Mouse (Mus musculus): ENCODE data around the gene Pald1. TPM values are rescaled to one million over a fixed set of nuclear protein-coding genes. Genes with fewer than 3 reads are reported as not detected.
A peak's percentile ranks its signal among the peaks of the same experiment; 100 is the strongest.

Gene Pald1
- polyA plus RNA-seq, 1 experiment: 22.9 TPM

- no peak overlapping the region for H3K4me3 ChIP-seq (ENCODE audit: insufficient read depth, low read depth, low read length)
- H3K27ac ChIP-seq (replicated peaks; ENCODE audit: low read depth, low read length): peak overlapping the region; percentile 96
- H3K4me1 ChIP-seq (ENCODE audit: control insufficient read depth, insufficient read depth, insufficient read length, low read length): peaks cover 82% of the 10 kb centered on the region
Measured at GRCm38 (mm10) chr10:61369755-61370154, 13.6 kb downstream of the Pald1 start.

GRCm38 (mm10) chr10:61365902-61366301 lies 17.4 kb downstream of the Pald1 start:
- H3K4me3 ChIP-seq (ENCODE audit: insufficient read depth, low read depth, low read length): no peak overlapping the region
- H3K4me1 ChIP-seq (ENCODE audit: control insufficient read depth, insufficient read depth, insufficient read length, low read length): peaks cover 62% of the 10 kb centered on the region
- H3K27ac ChIP-seq (replicated peaks; ENCODE audit: low read depth, low read length): peak overlapping the region; percentile 77

GRCm38 (mm10) chr10:61364431-61364830 lies 18.9 kb downstream of the Pald1 start:
- no peak overlapping the region for H3K27ac ChIP-seq (replicated peaks; ENCODE audit: low read depth, low read length)
- H3K4me1 ChIP-seq (ENCODE audit: control insufficient read depth, insufficient read depth, insufficient read length, low read length): peaks cover 57% of the 10 kb centered on the region
- H3K4me3 ChIP-seq (ENCODE audit: insufficient read depth, low read depth, low read length): no peak overlapping the region

GRCm38 (mm10) chr10:61362992-61363391 lies 20.3 kb downstream of the Pald1 start:
- Histone ChIP-seq H3K4me1 (ENCODE audit: control insufficient read depth, insufficient read depth, insufficient read length, low read length) (peaks cover 48% of the 10 kb centered on the region), H3K4me3 (ENCODE audit: insufficient read depth, low read depth, low read length) (no peak overlapping the region), H3K27ac (replicated peaks; ENCODE audit: low read depth, low read length) (peak overlapping the region; percentile 53)

GRCm38 (mm10) chr10:61362483-61362882 lies 20.8 kb downstream of the Pald1 start:
- no peak overlapping the region for H3K4me3 ChIP-seq (ENCODE audit: insufficient read depth, low read depth, low read length)

GRCm38 (mm10) chr10:61360667-61361066 lies 22.7 kb downstream of the Pald1 start:
- Histone ChIP-seq H3K4me1 (ENCODE audit: control insufficient read depth, insufficient read depth, insufficient read length, low read length) (peaks cover 38% of the 10 kb centered on the region), H3K4me3 (ENCODE audit: insufficient read depth, low read depth, low read length) (no peak overlapping the region), H3K27ac (replicated peaks; ENCODE audit: low read depth, low read length) (peak overlapping the region; percentile 59)

More at GRCm38 (mm10) chr10:61362483-61362882, 20.8 kb downstream of the Pald1 start:
- H3K4me1 ChIP-seq (ENCODE audit: control insufficient read depth, insufficient read depth, insufficient read length, low read length): peaks cover 47% of the 10 kb centered on the region
- peak overlapping the region; percentile 53 for H3K27ac ChIP-seq (replicated peaks; ENCODE audit: low read depth, low read length)

- H3K4me1 ChIP-seq (ENCODE audit: control insufficient read depth, insufficient read depth, insufficient read length, low read length): peaks cover 35% of the 10 kb centered on the region
- peak overlapping the region; percentile 55 for H3K27ac ChIP-seq (replicated peaks; ENCODE audit: low read depth, low read length)
- no peak overlapping the region for H3K4me3 ChIP-seq (ENCODE audit: insufficient read depth, low read depth, low read length)
Measured at GRCm38 (mm10) chr10:61359411-61359810, 23.9 kb downstream of the Pald1 start.

GRCm38 (mm10) chr10:61357658-61358057 lies 25.7 kb downstream of the Pald1 start:
- Histone ChIP-seq H3K27ac (replicated peaks; ENCODE audit: low read depth, low read length) (peak overlapping the region; percentile 39), H3K4me3 (ENCODE audit: insufficient read depth, low read depth, low read length) (no peak overlapping the region), H3K4me1 (ENCODE audit: control insufficient read depth, insufficient read depth, insufficient read length, low read length) (peaks cover 30% of the 10 kb centered on the region)

GRCm38 (mm10) chr10:61356568-61356967 lies 26.8 kb downstream of the Pald1 start:
- Histone ChIP-seq H3K4me1 (ENCODE audit: control insufficient read depth, insufficient read depth, insufficient read length, low read length) (peaks cover 22% of the 10 kb centered on the region), H3K4me3 (ENCODE audit: insufficient read depth, low read depth, low read length) (no peak overlapping the region), H3K27ac (replicated peaks; ENCODE audit: low read depth, low read length) (no peak overlapping the region)

- H3K27ac ChIP-seq (replicated peaks; ENCODE audit: low read depth, low read length): no peak overlapping the region
- H3K4me3 ChIP-seq (ENCODE audit: insufficient read depth, low read depth, low read length): no peak overlapping the region
- peaks cover 20% of the 10 kb centered on the region for H3K4me1 ChIP-seq (ENCODE audit: control insufficient read depth, insufficient read depth, insufficient read length, low read length)
Measured at GRCm38 (mm10) chr10:61356095-61356494, 27.2 kb downstream of the Pald1 start.

GRCm38 (mm10) chr10:61355611-61356010 lies 27.7 kb downstream of the Pald1 start:
- Histone ChIP-seq H3K4me3 (ENCODE audit: insufficient read depth, low read depth, low read length) (no peak overlapping the region), H3K27ac (replicated peaks; ENCODE audit: low read depth, low read length) (no peak overlapping the region), H3K4me1 (ENCODE audit: control insufficient read depth, insufficient read depth, insufficient read length, low read length) (peaks cover 20% of the 10 kb centered on the region)

GRCm38 (mm10) chr10:61351216-61351615 lies 32.1 kb downstream of the Pald1 start:
- H3K4me3 ChIP-seq (ENCODE audit: insufficient read depth, low read depth, low read length): no peak overlapping the region
- H3K4me1 ChIP-seq (ENCODE audit: control insufficient read depth, insufficient read depth, insufficient read length, low read length): no peaks in the 10 kb centered on the region; the same call in 1 of the 2 replicates
- H3K27ac ChIP-seq (replicated peaks; ENCODE audit: low read depth, low read length): no peak overlapping the region

- no peaks in the 10 kb centered on the region for H3K4me1 ChIP-seq (ENCODE audit: control insufficient read depth, insufficient read depth, insufficient read length, low read length)
- no peak overlapping the region for H3K27ac ChIP-seq (replicated peaks; ENCODE audit: low read depth, low read length)
- no peak overlapping the region for H3K4me3 ChIP-seq (ENCODE audit: insufficient read depth, low read depth, low read length)
Measured at GRCm38 (mm10) chr10:61346374-61346773, 37.0 kb downstream of the Pald1 start.

- Histone ChIP-seq H3K27ac (replicated peaks; ENCODE audit: low read depth, low read length) (no peak overlapping the region), H3K4me1 (ENCODE audit: control insufficient read depth, insufficient read depth, insufficient read length, low read length) (no peaks in the 10 kb centered on the region), H3K4me3 (ENCODE audit: insufficient read depth, low read depth, low read length) (no peak overlapping the region)
Measured at GRCm38 (mm10) chr10:61345179-61345578, 38.2 kb downstream of the Pald1 start.

GRCm38 (mm10) chr10:61343950-61344349 lies 39.4 kb downstream of the Pald1 start:
- no peak overlapping the region for H3K27ac ChIP-seq (replicated peaks; ENCODE audit: low read depth, low read length)
- H3K4me1 ChIP-seq (ENCODE audit: control insufficient read depth, insufficient read depth, insufficient read length, low read length): no peaks in the 10 kb centered on the region
- no peak overlapping the region for H3K4me3 ChIP-seq (ENCODE audit: insufficient read depth, low read depth, low read length)

GRCm38 (mm10) chr10:61342750-61343149 lies 40.6 kb downstream of the Pald1 start:
- H3K4me1 ChIP-seq (ENCODE audit: control insufficient read depth, insufficient read depth, insufficient read length, low read length): no peaks in the 10 kb centered on the region
- H3K4me3 ChIP-seq (ENCODE audit: insufficient read depth, low read depth, low read length): no peak overlapping the region
- no peak overlapping the region for H3K27ac ChIP-seq (replicated peaks; ENCODE audit: low read depth, low read length)

- no peaks in the 10 kb centered on the region for H3K4me1 ChIP-seq (ENCODE audit: control insufficient read depth, insufficient read depth, insufficient read length, low read length)
- H3K4me3 ChIP-seq (ENCODE audit: insufficient read depth, low read depth, low read length): no peak overlapping the region
Measured at GRCm38 (mm10) chr10:61341557-61341956, 41.8 kb downstream of the Pald1 start.

More at GRCm38 (mm10) chr10:61341557-61341956, 41.8 kb downstream of the Pald1 start:
- no peak overlapping the region for H3K27ac ChIP-seq (replicated peaks; ENCODE audit: low read depth, low read length)
